Mouse (Mus musculus): ENCODE measurements around the gene Gm5751. TPM values are rescaled to one million over a fixed set of nuclear protein-coding genes. Genes with fewer than 3 reads are reported as not detected.

Gm5751 gene
- polyA plus RNA-seq, 1 experiment from 2014 or later, result not detected

DNA sequence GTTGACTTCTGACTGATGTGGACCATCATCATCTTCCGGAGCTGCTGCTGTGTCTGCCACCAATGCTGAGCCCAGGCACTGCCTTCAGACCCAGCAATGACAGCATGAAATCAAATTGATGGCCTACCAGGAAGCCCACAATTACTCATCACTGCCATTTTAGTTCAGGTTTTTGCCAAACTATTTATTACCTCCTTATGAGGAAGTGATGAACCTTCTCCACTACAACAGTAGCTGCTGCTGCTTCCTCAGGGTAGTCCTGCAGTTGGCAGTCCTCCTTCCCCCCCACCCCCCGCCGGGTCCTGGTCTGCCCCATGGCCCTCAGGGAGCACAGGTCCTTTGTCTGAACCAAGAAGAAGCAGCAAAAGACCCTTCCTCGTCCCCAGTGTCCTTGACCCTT, 26.8 kb downstream of the Gm5751 start:
- no peak overlapping the region for H3K27ac ChIP-seq (ENCODE audit: low read depth, low read length)
- no peaks in the 10 kb centered on the region for H3K4me1 ChIP-seq (ENCODE audit: control insufficient read depth, insufficient read depth, low read length)
- H3K4me2 ChIP-seq (replicated peaks; ENCODE audit: low read depth, low read length), result no peak overlapping the region
- WGBS, result 79% methylated on average over 4 of the region's 4 CpGs
- H3K9ac ChIP-seq (ENCODE audit: low read depth, low read length), result no peak overlapping the region
- H3K27me3 ChIP-seq (ENCODE audit: control insufficient read depth, insufficient read depth, low read length), result no peaks in the 10 kb centered on the region
- H3K4me3 ChIP-seq (ENCODE audit: low read length), result no peak overlapping the region
- no peaks in the 10 kb centered on the region for H3K36me3 ChIP-seq (ENCODE audit: control insufficient read depth, insufficient read depth, low read length)
- H3K9me3 ChIP-seq (ENCODE audit: control insufficient read depth, low read length), result no peaks in the 10 kb centered on the region
- no peak for ATAC-seq (ENCODE audit: low FRiP score, low TSS enrichment)

DNA sequence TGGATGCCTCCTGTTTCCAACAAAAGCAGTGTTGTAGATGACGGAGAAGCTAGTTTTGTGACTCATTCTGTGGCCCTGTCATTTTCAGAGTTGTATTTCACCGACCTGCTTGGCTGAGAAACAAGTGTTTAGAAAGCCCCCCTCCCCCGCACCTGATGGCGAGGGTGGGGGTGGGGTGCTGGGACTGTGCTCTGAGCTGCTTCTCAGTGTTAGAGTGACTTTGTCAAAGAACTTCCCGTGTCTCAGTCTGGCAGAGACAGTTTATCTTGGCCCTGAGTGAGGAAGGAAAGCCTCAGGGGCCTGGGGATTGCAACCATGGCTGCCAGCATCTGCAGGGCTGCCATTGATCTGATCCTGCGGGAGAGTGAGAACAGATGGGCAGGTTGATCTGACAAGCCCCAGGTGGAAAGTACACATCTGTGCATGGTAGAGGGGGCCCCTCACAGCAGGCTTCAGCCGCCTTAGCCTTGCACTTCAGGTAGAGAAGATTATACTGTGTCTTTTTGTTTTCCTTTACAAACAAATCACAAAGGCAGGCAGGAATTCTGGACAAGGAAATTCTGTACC, 27.9 kb downstream of the Gm5751 start:
- 33% methylated on average over 7 of the region's 7 CpGs for WGBS
- ATAC-seq (ENCODE audit: low FRiP score, low TSS enrichment), result 0 out of 2 replicates have a peak, but pooled peaks have one; percentile 24
- Histone ChIP-seq H3K4me3 (ENCODE audit: low read length) (no peak overlapping the region), H3K4me2 (replicated peaks; ENCODE audit: low read depth, low read length) (no peak overlapping the region), H3K27ac (ENCODE audit: low read depth, low read length) (no peak overlapping the region), H3K4me1 (ENCODE audit: control insufficient read depth, insufficient read depth, low read length) (no peaks in the 10 kb centered on the region), H3K9me3 (ENCODE audit: control insufficient read depth, low read length) (no peaks in the 10 kb centered on the region), H3K27me3 (ENCODE audit: control insufficient read depth, insufficient read depth, low read length) (no peaks in the 10 kb centered on the region), H3K36me3 (ENCODE audit: control insufficient read depth, insufficient read depth, low read length) (no peaks in the 10 kb centered on the region), H3K9ac (ENCODE audit: low read depth, low read length) (no peak overlapping the region)

DNA sequence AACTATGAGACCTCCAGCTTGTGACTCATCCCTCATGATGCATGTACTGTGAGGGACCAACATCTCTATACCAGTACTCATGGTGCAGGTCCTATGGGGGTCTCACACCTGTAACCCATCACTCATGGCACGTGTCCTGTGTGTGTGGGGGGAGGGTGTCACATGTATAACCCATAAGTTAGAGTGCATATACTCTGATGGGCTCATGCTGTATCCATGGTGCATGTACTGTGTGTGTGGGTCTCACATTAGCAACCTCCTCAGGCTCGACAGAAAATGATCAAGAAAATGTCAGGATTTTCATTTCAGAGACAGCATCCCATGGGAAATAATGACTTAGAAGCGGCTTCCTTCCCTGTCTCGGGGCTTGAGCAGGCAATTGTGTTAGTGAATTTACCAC, 47.0 kb downstream of the Gm5751 start:
- ATAC-seq (ENCODE audit: low FRiP score, low TSS enrichment), result no peak
- Histone ChIP-seq H3K9me3 (ENCODE audit: control insufficient read depth, low read length) (no peaks in the 10 kb centered on the region), H3K36me3 (ENCODE audit: control insufficient read depth, insufficient read depth, low read length) (no peaks in the 10 kb centered on the region), H3K4me3 (ENCODE audit: low read length) (no peak overlapping the region), H3K4me1 (ENCODE audit: control insufficient read depth, insufficient read depth, low read length) (no peaks in the 10 kb centered on the region), H3K27me3 (ENCODE audit: control insufficient read depth, insufficient read depth, low read length) (no peaks in the 10 kb centered on the region), H3K9ac (ENCODE audit: low read depth, low read length) (no peak overlapping the region), H3K4me2 (replicated peaks; ENCODE audit: low read depth, low read length) (no peak overlapping the region), H3K27ac (ENCODE audit: low read depth, low read length) (no peak overlapping the region)
- 66% methylated on average over 4 of the region's 4 CpGs for WGBS

DNA sequence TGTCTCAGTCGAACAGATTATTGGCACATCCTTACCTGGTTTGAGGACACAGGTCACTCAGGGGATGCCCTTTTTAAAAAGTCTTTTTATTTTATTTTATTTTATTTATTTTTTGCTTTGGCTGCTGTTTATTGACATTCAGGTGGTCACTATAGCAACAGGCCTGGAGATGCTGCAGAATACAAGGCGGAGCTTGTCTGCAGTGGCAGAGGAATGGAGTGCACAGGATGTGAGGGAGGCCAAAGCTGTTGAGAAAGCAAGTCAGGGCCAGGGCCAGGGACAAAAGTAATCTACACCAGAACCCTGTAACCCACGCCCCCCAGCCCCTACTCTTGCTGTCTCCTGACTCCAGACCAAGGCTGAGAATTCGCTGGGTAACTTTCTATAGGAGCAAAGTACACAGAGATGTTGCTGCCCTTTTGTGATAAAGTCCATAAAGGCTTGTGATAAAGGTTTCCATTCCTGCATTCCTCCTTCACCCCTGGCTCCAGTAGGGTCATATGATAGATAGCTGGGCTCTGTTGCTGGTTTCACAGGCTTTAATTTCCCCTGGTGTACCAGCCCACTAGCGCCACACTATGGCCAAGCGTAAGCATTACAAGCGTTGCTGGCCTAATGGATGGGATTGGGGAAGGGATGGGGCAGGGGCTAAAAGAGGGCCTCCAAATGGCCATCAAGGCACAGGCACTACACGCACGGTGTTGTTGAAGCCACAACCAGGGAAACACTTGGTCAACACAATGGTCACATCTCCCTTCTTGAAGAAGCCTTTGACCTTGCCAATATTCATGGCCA, 48.0 kb downstream of the Gm5751 start:
- no peak overlapping the region for H3K4me3 ChIP-seq (ENCODE audit: low read length)
- no peaks in the 10 kb centered on the region for H3K4me1 ChIP-seq (ENCODE audit: control insufficient read depth, insufficient read depth, low read length)
- H3K4me2 ChIP-seq (replicated peaks; ENCODE audit: low read depth, low read length), result no peak overlapping the region
- no peaks in the 10 kb centered on the region for H3K27me3 ChIP-seq (ENCODE audit: control insufficient read depth, insufficient read depth, low read length)
- no peak for ATAC-seq (ENCODE audit: low FRiP score, low TSS enrichment)
- WGBS, result 54% methylated on average over 9 of the region's 9 CpGs
- no peaks in the 10 kb centered on the region for H3K9me3 ChIP-seq (ENCODE audit: control insufficient read depth, low read length)
- no peaks in the 10 kb centered on the region for H3K36me3 ChIP-seq (ENCODE audit: control insufficient read depth, insufficient read depth, low read length)
- H3K27ac ChIP-seq (ENCODE audit: low read depth, low read length), result no peak overlapping the region
- H3K9ac ChIP-seq (ENCODE audit: low read depth, low read length), result no peak overlapping the region

DNA sequence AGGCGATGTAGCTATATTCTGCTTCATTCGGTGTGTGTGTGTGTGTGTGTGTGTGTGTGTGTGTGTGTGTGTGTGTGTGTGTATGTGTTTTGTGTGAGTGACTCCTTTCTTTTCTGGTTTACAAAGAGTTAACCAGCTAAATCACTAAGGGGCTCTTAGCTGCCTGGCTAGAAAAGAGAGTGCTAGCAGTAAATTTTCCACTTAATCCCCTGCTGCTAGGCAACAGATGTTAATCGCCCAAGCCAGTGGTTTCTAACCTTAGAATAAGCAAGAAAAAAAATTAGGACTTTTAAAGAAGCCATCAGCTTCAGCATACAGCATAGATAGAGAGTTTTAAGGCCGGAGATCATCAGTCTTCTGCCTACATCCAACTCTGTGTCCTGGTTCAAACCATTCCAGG, 53.3 kb downstream of the Gm5751 start:
- H3K9me3 ChIP-seq (ENCODE audit: control insufficient read depth, low read length), result no peaks in the 10 kb centered on the region
- no peak overlapping the region for H3K4me3 ChIP-seq (ENCODE audit: low read length)
- H3K9ac ChIP-seq (ENCODE audit: low read depth, low read length), result no peak overlapping the region
- no peak for ATAC-seq (ENCODE audit: low FRiP score, low TSS enrichment)
- H3K36me3 ChIP-seq (ENCODE audit: control insufficient read depth, insufficient read depth, low read length), result no peaks in the 10 kb centered on the region
- H3K4me2 ChIP-seq (replicated peaks; ENCODE audit: low read depth, low read length), result no peak overlapping the region
- H3K27ac ChIP-seq (ENCODE audit: low read depth, low read length), result no peak overlapping the region
- no peaks in the 10 kb centered on the region for H3K4me1 ChIP-seq (ENCODE audit: control insufficient read depth, insufficient read depth, low read length)
- WGBS, result 37% methylated on average over 4 of the region's 4 CpGs
- H3K27me3 ChIP-seq (ENCODE audit: control insufficient read depth, insufficient read depth, low read length), result no peaks in the 10 kb centered on the region

Other genes starting within 250 kb of the Gm5751 start
- gene Ssxb8, start 183.4 kb upstream of the Gm5751 start, polyA plus RNA-seq (2014; fragmentation: Nextera tagmentation; extraction: Ambion mirVana), result not detected in 2 replicates
- gene Ssx9, start 125.8 kb upstream of the Gm5751 start, polyA plus RNA-seq (2014; fragmentation: Nextera tagmentation; extraction: Ambion mirVana), result not detected in 2 replicates
- 0.39 TPM in 1 of 2 replicates, not detected in the other for gene Ssxb5, start 70.6 kb upstream of the Gm5751 start, polyA plus RNA-seq (2014; fragmentation: Nextera tagmentation; extraction: Ambion mirVana)
- gene Gm6592, start 30.3 kb upstream of the Gm5751 start, polyA plus RNA-seq (2014; fragmentation: Nextera tagmentation; extraction: Ambion mirVana), result not detected in 2 replicates
- gene B630019K06Rik, start 18.1 kb downstream of the Gm5751 start, polyA plus RNA-seq (2014; fragmentation: Nextera tagmentation; extraction: Ambion mirVana), result 4.1 and 5.6 TPM in 2 replicates
- gene Fthl17b, start 88.7 kb downstream of the Gm5751 start, polyA plus RNA-seq (2014; fragmentation: Nextera tagmentation; extraction: Ambion mirVana), result not detected in 2 replicates
- gene Fthl17c, start 102.3 kb downstream of the Gm5751 start, polyA plus RNA-seq (2014; fragmentation: Nextera tagmentation; extraction: Ambion mirVana), result not detected in 2 replicates
- not detected in 2 replicates for gene Fthl17d, start 112.5 kb downstream of the Gm5751 start, polyA plus RNA-seq (2014; fragmentation: Nextera tagmentation; extraction: Ambion mirVana)
- not detected in 2 replicates for gene Fthl17e, start 159.2 kb downstream of the Gm5751 start, polyA plus RNA-seq (2014; fragmentation: Nextera tagmentation; extraction: Ambion mirVana)
- not detected in 2 replicates for gene Fthl17f, start 188.8 kb downstream of the Gm5751 start, polyA plus RNA-seq (2014; fragmentation: Nextera tagmentation; extraction: Ambion mirVana)
- not detected in 2 replicates for gene 4930402K13Rik, start 230.3 kb downstream of the Gm5751 start, polyA plus RNA-seq (2014; fragmentation: Nextera tagmentation; extraction: Ambion mirVana)